Mouse (Mus musculus) kidney, adult 2 months (tissue): ENCODE data around the gene Shkbp1.

Experiments used
- CTCF ChIP-seq: fragments of 200-500 bp; conservative IDR thresholded peaks from 2 replicates; pipeline ENCODE4 v1.5.1; 2011; ENCODE audit warnings: low read depth, mild to moderate bottlenecking, control low read depth, low read length, moderate library complexity, mixed read lengths; ENCODE audit not compliant: insufficient read depth, insufficient read length
- POLR2A ChIP-seq: fragments of 200-500 bp; IDR thresholded peaks from one replicate; pipeline ENCODE4 v1.6.1; 2011; ENCODE audit warnings: low read depth, low read length, control low read depth

GRCm38 (mm10) chr7:27367976-27368375, 12.2 kb upstream of the Shkbp1 start:
- TF ChIP-seq POLR2A = no peak
- TF ChIP-seq CTCF = no peak
